Mouse (Mus musculus) lung, postnatal 0 days (tissue): ENCODE measurements around the gene Endov.

Experiments
- CTCF ChIP-seq: IDR thresholded peaks from 2 replicates; pipeline ENCODE4 v1.5.1; 2016; ENCODE audit warnings: antibody characterized with exemption, mild to moderate bottlenecking
- EP300 ChIP-seq: IDR thresholded peaks from 2 replicates; pipeline ENCODE4 v1.6.1; 2016; ENCODE audit warnings: antibody characterized with exemption, mild to moderate bottlenecking, control low read depth

GRCm38 (mm10) chr11:119513038-119513659, 22.0 kb downstream of the Endov start:
- no peak for TF ChIP-seq CTCF
- no peak for TF ChIP-seq EP300
